Mouse (Mus musculus): ENCODE results near the gene Krt76.

Gene Krt76

GRCm38 (mm10) chr15:101892820-101893219, at the start of gene Krt76:
Gene Krt76, minus strand, starts transcription at chr15:101892920.
- no peak for DNase-seq (ENCODE audit: low read depth, low spot score)

- DNase-seq (ENCODE audit: low read depth, low spot score), result no peak
These were observed 49.2 kb upstream of the Krt76 start for GRCm38 (mm10) chr15:101941948-101942347.

GRCm38 (mm10) chr15:101940274-101940829, 47.6 kb upstream of the Krt76 start, which contains the start of gene Krt79:
Gene Krt79, minus strand, starts transcription at chr15:101940324.
- DNase-seq (ENCODE audit: low read depth, low spot score), result no peak

- no peak for DNase-seq (ENCODE audit: low read depth, low spot score)
These were observed 46.0 kb upstream of the Krt76 start for GRCm38 (mm10) chr15:101938600-101939308.

GRCm38 (mm10) chr15:101933024-101933423, 40.3 kb upstream of the Krt76 start:
- DNase-seq (ENCODE audit: low read depth, low spot score), result no peak

- DNase-seq (ENCODE audit: low read depth, low spot score), result no peak
These were observed 36.9 kb upstream of the Krt76 start for GRCm38 (mm10) chr15:101929666-101930065.

GRCm38 (mm10) chr15:101929087-101929486, 36.4 kb upstream of the Krt76 start:
- DNase-seq (ENCODE audit: low read depth, low spot score), result no peak

- no peak for DNase-seq (ENCODE audit: low read depth, low spot score)
These were observed 34.8 kb upstream of the Krt76 start for GRCm38 (mm10) chr15:101927340-101928080.

GRCm38 (mm10) chr15:101925041-101925440, 32.3 kb upstream of the Krt76 start:
- DNase-seq (ENCODE audit: low read depth, low spot score), result no peak

GRCm38 (mm10) chr15:101924635-101925034, 31.9 kb upstream of the Krt76 start, which contains the start of gene Krt4:
Gene Krt4, minus strand, starts transcription at chr15:101924735.
- DNase-seq (ENCODE audit: low read depth, low spot score), result no peak

- no peak for DNase-seq (ENCODE audit: low read depth, low spot score)
These were observed 29.6 kb upstream of the Krt76 start for GRCm38 (mm10) chr15:101922296-101922695.

GRCm38 (mm10) chr15:101916072-101916471, 23.4 kb upstream of the Krt76 start:
- DNase-seq (ENCODE audit: low read depth, low spot score), result no peak

GRCm38 (mm10) chr15:101904849-101905248, 12.1 kb upstream of the Krt76 start:
- no peak for DNase-seq (ENCODE audit: low read depth, low spot score)

GRCm38 (mm10) chr15:101902171-101903149, 9.7 kb upstream of the Krt76 start:
- no peak for DNase-seq (ENCODE audit: low read depth, low spot score)

- no peak for DNase-seq (ENCODE audit: low read depth, low spot score)
These were observed 2.5 kb upstream of the Krt76 start for GRCm38 (mm10) chr15:101895216-101895615.

- DNase-seq (ENCODE audit: low read depth, low spot score), result no peak
These were observed 12.9 kb downstream of the Krt76 start for GRCm38 (mm10) chr15:101879776-101880175.

- DNase-seq (ENCODE audit: low read depth, low spot score), result no peak
These were observed 14.7 kb downstream of the Krt76 start for GRCm38 (mm10) chr15:101878041-101878440.

- no peak for DNase-seq (ENCODE audit: low read depth, low spot score)
These were observed 18.3 kb downstream of the Krt76 start for GRCm38 (mm10) chr15:101874383-101874782.

- no peak for DNase-seq (ENCODE audit: low read depth, low spot score)
These were observed 19.5 kb downstream of the Krt76 start for GRCm38 (mm10) chr15:101873231-101873630.

- DNase-seq (ENCODE audit: low read depth, low spot score), result no peak
These were observed 23.3 kb downstream of the Krt76 start, which contains the start of gene Krt77 for GRCm38 (mm10) chr15:101869431-101869830. Gene Krt77, minus strand, starts transcription at chr15:101869705.

GRCm38 (mm10) chr15:101866754-101867153, 26.0 kb downstream of the Krt76 start:
- DNase-seq (ENCODE audit: low read depth, low spot score), result no peak

All from c-Kit-negative CD71-positive TER-119-positive erythroid progenitor cells, embryonic 14.5 days (primary cell).